Mouse (Mus musculus) subcutaneous adipose tissue, adult 2 months (tissue): ENCODE data around the gene Ninj1. TPM values are rescaled to one million over a fixed set of nuclear protein-coding genes. Genes with fewer than 3 reads are reported as not detected.

ENCODE experiments used
- polyA plus RNA-seq: library from polyadenylated mRNA; depleted of rRNA; stranded (reverse); fragments of >200 nt; gene quantifications from 2 replicates; pipeline ENCODE4 v1.2.3, GENCODE M21; 2012; ENCODE audit warnings: low replicate concordance; rRNA removed

Ninj1 gene
- 138 and 155 TPM in 2 replicates for polyA plus RNA-seq

DNA sequence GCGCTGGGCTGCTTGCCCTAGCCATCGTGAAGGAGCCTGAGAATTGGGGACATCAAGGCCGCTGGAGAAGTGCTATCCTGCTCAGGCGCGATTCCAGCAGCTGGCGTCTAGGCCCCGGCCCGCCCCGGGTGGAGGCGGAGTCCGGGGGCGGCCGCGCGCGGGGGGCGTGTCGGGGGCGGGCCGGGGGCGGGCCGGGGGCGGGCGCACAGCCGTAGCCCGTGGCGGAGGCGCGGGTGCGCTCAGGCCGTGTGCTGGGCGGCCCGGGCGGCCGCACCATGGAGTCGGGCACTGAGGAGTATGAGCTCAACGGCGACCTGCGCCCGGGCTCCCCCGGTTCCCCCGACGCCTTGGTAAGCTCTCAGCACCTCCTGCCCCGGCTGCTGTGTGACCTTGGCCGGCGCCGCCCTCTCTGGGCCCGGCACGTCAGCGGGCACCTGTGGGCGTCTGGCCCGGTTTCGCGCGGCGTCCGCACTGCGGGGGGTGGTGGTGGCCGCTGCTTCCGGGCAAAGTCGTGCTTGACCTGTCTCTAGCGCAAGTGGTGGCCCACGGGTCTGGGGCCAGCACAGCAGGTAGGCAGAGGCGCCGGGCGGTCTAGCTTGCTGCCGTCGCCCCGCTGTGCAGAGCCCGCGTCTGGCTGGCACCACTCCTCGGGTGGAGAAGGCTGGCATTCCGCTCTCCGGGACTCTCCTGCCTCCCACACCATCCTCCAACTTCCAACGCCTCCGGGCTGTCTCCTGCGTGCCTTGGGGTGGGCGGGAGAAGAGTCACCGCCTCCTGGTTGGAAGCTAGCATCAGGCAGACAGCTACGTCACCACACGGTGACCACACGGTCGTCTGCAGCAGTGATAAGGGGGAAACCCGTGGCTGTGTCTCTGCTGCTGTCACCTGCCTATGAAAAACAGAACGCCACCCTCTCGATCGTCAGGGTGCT lies at the start of gene Ninj1:
Ninj1 (plus strand) TSS at position 198 of the 931 bp plus-strand sequence.

GRCm38 (mm10) chr13:49147858-49148226 lies 39.4 kb upstream of the Ninj1 start, which contains the start of gene Wnk2:
TSS of gene Wnk2 (minus strand) at chr13:49148014.

DNA sequence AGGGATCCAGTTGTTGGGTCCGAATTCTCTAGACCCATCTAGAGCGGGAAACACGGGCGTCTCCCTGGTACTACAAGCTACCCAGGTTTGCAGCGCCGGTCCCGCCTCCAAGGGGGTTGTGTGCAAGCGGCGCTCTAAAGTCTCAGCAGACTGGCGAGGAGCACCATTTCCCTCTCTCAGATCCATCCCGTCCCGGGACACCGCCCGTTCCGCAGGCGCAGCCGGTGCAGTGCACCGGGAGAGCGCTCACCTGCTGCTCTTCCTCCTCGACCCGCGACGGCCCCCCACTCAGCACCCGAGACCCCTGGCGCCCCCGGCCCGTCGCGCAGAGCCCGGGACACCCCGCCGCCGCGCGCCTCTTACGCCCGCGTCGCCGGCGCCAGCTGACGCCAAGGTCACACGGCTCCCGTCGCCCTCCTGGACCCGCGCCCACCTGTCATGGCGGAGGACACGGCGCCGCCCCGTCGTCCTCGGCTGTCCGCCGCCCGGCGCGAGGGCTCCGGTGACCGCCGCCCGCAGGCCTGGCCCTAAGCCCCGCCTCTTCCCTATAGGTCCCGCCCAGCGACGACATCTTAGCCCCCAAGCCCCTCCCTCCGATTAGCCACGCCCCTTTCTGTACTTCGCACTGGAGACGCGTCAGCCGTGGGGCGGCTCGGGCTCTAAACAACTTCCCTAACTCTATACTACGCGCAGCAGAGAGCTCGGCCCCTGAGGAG lies 28.4 kb downstream of the Ninj1 start, which contains the start of gene Card19:
Card19 (minus strand) TSS at position 534 of the 716 bp plus-strand sequence.

Other genes starting within 250 kb of the Ninj1 start
- 82.6 and 113 TPM in 2 replicates for gene Fam120a, start 219.5 kb upstream of the Ninj1 start, polyA plus RNA-seq
- gene Wnk2, start 39.5 kb upstream of the Ninj1 start, polyA plus RNA-seq = 1.0 and 15.9 TPM in 2 replicates
- 93.9 and 103 TPM in 2 replicates for gene Card19, start 28.6 kb downstream of the Ninj1 start, polyA plus RNA-seq
- gene Susd3, start 61.2 kb downstream of the Ninj1 start, polyA plus RNA-seq = 5.6 and 6.1 TPM in 2 replicates
- 1.6 and 4.6 TPM in 2 replicates for gene Fgd3, start 132.8 kb downstream of the Ninj1 start, polyA plus RNA-seq
- 43.7 and 55.3 TPM in 2 replicates for gene Bicd2, start 154.1 kb downstream of the Ninj1 start, polyA plus RNA-seq
- gene Ippk, start 233.8 kb downstream of the Ninj1 start, polyA plus RNA-seq = 6.4 and 10.9 TPM in 2 replicates